Mouse (Mus musculus) intestine, embryonic 14.5 days (tissue): ENCODE data around the gene Pigv. TPM values are rescaled to one million over a fixed set of nuclear protein-coding genes. Genes with fewer than 3 reads are reported as not detected.
A peak's percentile ranks its signal among the peaks of the same experiment; 100 is the strongest.

Source experiments
- ATAC-seq: fragments of 200-750 bp; cut with Nextera tagmentation; replicated peaks from 2 replicates; pipeline ENCODE4 v1.8.0; 2017; ENCODE audit warnings: low read depth, moderate number of reproducible peaks, moderate TSS enrichment, moderate library complexity; ENCODE audit not compliant: low FRiP score, low TSS enrichment
- DNase-seq: peaks from one replicate; pipeline ENCODE4 v3.0.0-alpha.2; 2018; ENCODE audit warnings: low spot score
- H3K27ac ChIP-seq: fragments of 300-500 bp; sonication (generic); 2 replicates; pipeline ENCODE4 v1.5.1; 2014; ENCODE audit warnings: low read depth, mild to moderate bottlenecking, control low read depth
- H3K27me3 ChIP-seq: fragments of 300-500 bp; sonication (generic); replicated peaks from 2 replicates; pipeline ENCODE4 v1.6.1; 2014; ENCODE audit warnings: low read length, control low read depth; ENCODE audit not compliant: control insufficient read depth, insufficient read depth
- H3K36me3 ChIP-seq: fragments of 300-500 bp; sonication (generic); 2 replicates; pipeline ENCODE4 v1.6.1; 2014; ENCODE audit warnings: low read length, control low read depth; ENCODE audit not compliant: control insufficient read depth, insufficient read depth
- H3K4me1 ChIP-seq: fragments of 300-500 bp; sonication (generic); replicated peaks from 2 replicates; pipeline ENCODE4 v1.6.1; 2014; ENCODE audit warnings: low read length, control low read depth, mixed read lengths; ENCODE audit not compliant: control insufficient read depth, insufficient read depth
- H3K4me2 ChIP-seq: fragments of 300-500 bp; sonication (generic); 2 replicates; pipeline ENCODE4 v1.6.1; 2014; ENCODE audit warnings: low read length
- H3K4me3 ChIP-seq: fragments of 300-500 bp; sonication (generic); 2 replicates; pipeline ENCODE4 v1.5.1; 2014; ENCODE audit warnings: low read depth, low read length, control low read depth, mixed read lengths
- H3K9ac ChIP-seq: fragments of 300-500 bp; sonication (generic); 2 replicates; pipeline ENCODE4 v1.6.1; 2014; ENCODE audit warnings: mild to moderate bottlenecking, low read length
- H3K9me3 ChIP-seq: fragments of 300-500 bp; sonication (generic); 2 replicates; pipeline ENCODE4 v1.6.1; 2016; ENCODE audit warnings: low read length, control low read depth; ENCODE audit not compliant: control insufficient read depth
- WGBS: fragments of 180-500 bp; shearing (Covaris S2); extraction: QIAGEN DNeasy Blood & Tissue Kit; methylation state at CpG from one replicate; pipeline ENCODE4 v1.1.7; 2014; 5-methylcytosine and 5-hydroxymethylcytosine counted together
- polyA plus RNA-seq: library from polyadenylated mRNA; unstranded; fragments of >200 nt; fragmentation: Nextera tagmentation; extraction: Ambion mirVana; gene quantifications from 2 replicates; pipeline ENCODE4 v1.2.1, GENCODE M21; 2014

The Pigv gene
- polyA plus RNA-seq, 1 experiment from 2014 or later = 14.4 TPM

DNA sequence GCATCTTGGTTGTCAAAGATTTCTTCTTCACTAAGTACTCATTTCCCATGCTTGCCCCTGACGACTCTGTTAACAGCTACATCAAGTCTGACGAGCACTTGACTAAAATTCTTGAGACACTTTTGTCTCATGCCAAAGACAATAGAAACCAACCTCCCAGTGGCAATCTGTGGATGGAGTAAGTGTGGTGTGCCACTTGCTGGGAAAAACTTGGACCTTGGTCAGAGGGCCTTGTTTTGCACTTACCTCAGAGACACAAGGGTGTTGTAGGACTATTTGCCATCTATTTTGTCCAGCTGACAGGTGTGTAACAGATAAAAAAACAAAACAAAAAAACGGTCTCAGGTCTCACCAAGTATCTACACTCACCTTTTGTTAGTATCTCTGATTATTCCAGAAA is 3.7 kb upstream of the Pigv start:
- ATAC-seq (no peak), DNase-seq (no peak)
- peaks cover 28% of the 10 kb centered on the region for H3K4me1 ChIP-seq
- no peak overlapping the region for H3K4me3 ChIP-seq
- peaks cover 30% of the 10 kb centered on the region for H3K36me3 ChIP-seq
- peak overlapping the region; percentile 57; the same call in 1 of the 2 replicates for H3K27ac ChIP-seq
- H3K4me2 ChIP-seq = 0 out of 2 replicates have a peak overlapping the region, but pooled peaks have one; percentile 2
- H3K9ac ChIP-seq = no peak overlapping the region
- no peaks in the 10 kb centered on the region for H3K9me3 ChIP-seq
- H3K27me3 ChIP-seq = no peaks in the 10 kb centered on the region
- 24% methylated on average over 3 of the region's 3 CpGs for WGBS

DNA sequence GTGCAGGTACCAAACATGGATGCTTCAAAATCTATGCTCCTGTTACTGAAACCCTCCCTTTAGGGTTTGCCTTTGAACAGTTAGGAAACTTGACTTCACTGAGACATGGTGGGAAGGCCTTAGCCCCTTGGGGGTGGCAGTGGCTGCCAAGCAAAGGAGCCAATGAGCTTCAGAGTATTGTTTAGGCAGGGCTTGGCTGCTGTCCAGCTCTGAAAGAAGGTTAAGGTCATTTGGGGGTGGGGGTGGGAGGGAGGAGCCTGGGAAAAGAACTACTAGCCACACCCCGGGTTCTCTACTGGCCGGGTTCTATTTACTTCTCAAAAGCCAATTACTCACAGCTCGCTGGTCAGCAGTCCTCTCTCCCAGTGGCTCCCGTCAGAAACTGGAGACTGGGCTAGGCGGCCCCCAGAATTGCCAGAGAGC is 3.2 kb upstream of the Pigv start:
- no peak for ATAC-seq
- Histone ChIP-seq H3K4me1 (peaks cover 32% of the 10 kb centered on the region), H3K36me3 (peaks cover 24% of the 10 kb centered on the region), H3K27ac (peak overlapping the region; percentile 57; the same call in 1 of the 2 replicates), H3K27me3 (no peaks in the 10 kb centered on the region), H3K9me3 (no peaks in the 10 kb centered on the region), H3K9ac (0 out of 2 replicates have a peak overlapping the region, but pooled peaks have one; percentile 16), H3K4me2 (peak overlapping the region; percentile 2; the same call in 1 of the 2 replicates), H3K4me3 (no peak overlapping the region)
- peak; percentile 62 for DNase-seq
- WGBS = 2% methylated on average over 5 of the region's 5 CpGs

DNA sequence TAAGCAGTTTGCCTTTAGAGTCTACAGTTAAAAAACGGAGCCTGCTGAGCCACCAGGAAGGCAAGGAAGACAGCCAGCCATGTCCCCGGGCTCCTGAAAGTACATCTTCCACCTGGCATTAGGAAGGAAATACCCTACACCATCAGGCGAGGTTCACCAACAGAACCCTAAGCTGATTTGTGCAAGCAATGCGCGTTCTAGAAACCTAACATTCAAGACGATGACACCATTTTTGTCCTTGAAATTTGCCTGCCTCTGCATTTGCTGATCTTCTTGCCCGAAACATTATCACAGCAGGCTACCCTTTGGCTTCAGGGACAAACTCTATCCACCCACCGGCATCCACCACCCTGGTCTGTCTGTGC is 1.9 kb upstream of the Pigv start:
- H3K27me3 ChIP-seq = no peaks in the 10 kb centered on the region
- ATAC-seq (no peak), DNase-seq (no peak)
- 66% methylated on average over 8 of the region's 8 CpGs for whole genome bisulfite sequencing
- no peak overlapping the region for H3K9ac ChIP-seq
- peak overlapping the region; percentile 98; the same call in 1 of the 2 replicates for H3K27ac ChIP-seq
- peak overlapping the region; percentile 44 for H3K4me2 ChIP-seq
- no peaks in the 10 kb centered on the region for H3K9me3 ChIP-seq
- peaks cover 38% of the 10 kb centered on the region for H3K4me1 ChIP-seq
- peaks cover 11% of the 10 kb centered on the region for H3K36me3 ChIP-seq
- no peak overlapping the region for H3K4me3 ChIP-seq

DNA sequence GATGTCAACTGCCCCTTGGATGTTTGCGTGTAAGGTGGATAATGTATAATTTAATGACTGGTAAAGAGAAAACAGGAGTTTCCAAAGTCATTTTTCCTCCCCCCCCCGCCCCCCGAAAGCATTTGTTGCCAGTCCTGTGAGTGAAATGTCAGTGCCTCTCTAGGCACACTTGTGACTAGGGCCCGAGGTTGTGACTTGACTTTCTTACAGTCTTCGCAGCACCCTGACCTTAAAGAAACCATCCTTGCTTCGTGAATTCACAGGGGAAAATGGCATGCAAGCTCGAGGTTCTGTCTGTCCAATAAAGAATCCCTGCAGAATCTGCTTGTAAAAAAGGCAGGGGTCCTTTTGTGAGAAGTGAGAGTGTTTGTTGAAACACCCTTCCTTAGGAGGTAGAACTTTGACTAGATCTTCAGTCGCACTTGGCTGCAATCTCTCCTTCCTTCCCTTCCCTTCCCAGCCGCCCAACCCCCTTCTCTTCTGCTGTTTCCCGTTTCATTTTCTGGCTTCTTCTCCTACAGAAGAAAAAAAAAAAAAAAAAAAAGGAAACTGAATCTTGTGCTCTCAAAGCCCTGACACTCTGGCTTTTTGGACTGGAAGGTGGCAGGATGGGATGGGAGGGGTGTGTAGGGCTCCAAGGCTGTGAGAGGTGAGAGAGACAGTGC is 1.4 kb upstream of the Pigv start:
- ATAC-seq (no peak), DNase-seq (no peak)
- Histone ChIP-seq H3K4me1 (peaks cover 38% of the 10 kb centered on the region), H3K9ac (no peak overlapping the region), H3K4me3 (peak overlapping the region; percentile 57; the same call in 1 of the 2 replicates), H3K36me3 (peaks cover 9% of the 10 kb centered on the region), H3K27me3 (no peaks in the 10 kb centered on the region), H3K9me3 (no peaks in the 10 kb centered on the region), H3K4me2 (peak overlapping the region; percentile 44), H3K27ac (peak overlapping the region; percentile 98)
- WGBS = 26% methylated on average over 10 of the region's 10 CpGs

DNA sequence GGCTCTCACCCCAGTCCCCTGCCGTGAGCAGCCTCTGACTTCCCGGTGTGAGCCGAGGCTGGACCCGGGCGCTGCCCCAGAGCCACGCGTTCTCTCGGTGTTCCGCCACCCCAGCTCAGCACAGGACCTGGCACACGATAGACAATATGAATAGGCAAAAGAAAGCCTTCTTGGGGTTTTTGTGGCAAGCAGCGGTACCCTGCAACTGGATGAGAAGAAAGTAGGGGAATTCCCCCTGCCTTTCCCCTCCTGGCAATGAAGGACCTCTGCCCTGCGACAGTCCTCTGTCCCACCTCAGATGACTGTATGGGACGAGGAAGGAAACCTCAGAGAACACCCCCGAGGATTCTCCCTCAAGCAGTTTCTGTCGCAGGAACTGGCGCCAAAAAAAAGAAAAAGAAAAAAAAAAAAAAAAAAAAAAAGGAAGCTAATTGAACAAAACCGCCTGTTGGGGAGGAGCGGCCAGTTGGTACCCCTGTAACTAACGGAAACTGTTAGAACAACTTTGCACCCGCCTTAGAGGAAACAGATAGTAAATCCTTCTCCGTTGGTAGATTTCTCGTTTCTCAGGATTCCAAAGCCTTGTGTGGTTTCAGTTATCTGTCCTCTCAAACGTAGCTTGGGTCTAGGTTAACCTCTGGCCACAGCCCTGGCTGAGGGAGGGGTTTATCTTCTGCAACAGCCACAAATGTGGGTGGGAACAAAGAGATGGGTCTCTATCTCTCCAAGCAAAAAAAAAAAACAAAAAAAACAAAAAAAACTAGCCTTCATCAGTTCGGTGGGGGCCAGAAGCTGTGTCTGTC is 599 bp upstream of the Pigv start:
- H3K4me2 ChIP-seq = peak overlapping the region; percentile 44
- H3K36me3 ChIP-seq = peaks cover 6% of the 10 kb centered on the region
- H3K4me1 ChIP-seq = peaks cover 38% of the 10 kb centered on the region
- peak overlapping the region; percentile 98 for H3K27ac ChIP-seq
- H3K4me3 ChIP-seq = peak overlapping the region; percentile 57
- H3K9me3 ChIP-seq = no peaks in the 10 kb centered on the region
- peak overlapping the region; percentile 80 for H3K9ac ChIP-seq
- H3K27me3 ChIP-seq = no peaks in the 10 kb centered on the region
- ATAC-seq (peak; percentile 1; the same call in 1 of the 2 replicates), DNase-seq (no peak)
- under 1% methylated on average over 24 of the region's 24 CpGs for WGBS

DNA sequence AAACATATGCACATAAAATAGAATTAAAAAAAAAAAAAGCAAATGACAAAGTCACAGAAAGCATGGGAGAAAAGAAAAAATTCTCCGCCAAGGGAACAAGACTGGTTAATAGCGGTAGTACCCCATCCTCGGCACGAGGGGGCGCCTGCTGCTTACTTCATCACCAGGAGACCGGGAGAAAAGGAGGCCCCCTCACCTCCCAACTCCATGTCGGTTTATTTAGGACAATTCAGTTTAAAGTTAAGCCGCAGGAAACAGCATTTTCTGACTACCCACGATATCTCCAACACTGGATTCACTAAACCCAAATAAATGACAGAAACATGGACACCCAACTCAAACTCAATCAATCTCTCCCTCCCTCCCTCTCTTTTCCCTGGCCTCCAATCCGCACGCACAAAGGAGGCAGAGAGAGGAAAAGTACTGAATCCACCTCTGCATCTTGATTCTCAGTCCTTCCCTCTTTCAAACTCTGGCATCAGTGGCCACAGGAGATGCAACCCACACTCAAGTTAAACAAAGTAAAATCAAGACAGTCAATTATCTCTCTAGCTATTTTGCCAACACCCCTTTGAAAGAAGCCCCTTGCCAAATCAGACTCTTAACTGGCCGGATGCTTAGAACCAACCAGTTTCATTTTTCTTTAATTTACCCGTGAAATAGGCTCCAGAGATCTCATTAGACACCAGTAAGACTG is 1.1 kb downstream of the Pigv start:
- 3% methylated on average over 13 of the region's 13 CpGs for WGBS
- Histone ChIP-seq H3K4me1 (peaks cover 29% of the 10 kb centered on the region), H3K36me3 (peaks cover 18% of the 10 kb centered on the region), H3K9me3 (no peaks in the 10 kb centered on the region), H3K9ac (peak overlapping the region; percentile 80), H3K4me2 (peak overlapping the region; percentile 44), H3K27me3 (no peaks in the 10 kb centered on the region), H3K27ac (peak overlapping the region; percentile 98), H3K4me3 (peak overlapping the region; percentile 57)
- peak; percentile 92 for DNase-seq
- no peak for ATAC-seq

DNA sequence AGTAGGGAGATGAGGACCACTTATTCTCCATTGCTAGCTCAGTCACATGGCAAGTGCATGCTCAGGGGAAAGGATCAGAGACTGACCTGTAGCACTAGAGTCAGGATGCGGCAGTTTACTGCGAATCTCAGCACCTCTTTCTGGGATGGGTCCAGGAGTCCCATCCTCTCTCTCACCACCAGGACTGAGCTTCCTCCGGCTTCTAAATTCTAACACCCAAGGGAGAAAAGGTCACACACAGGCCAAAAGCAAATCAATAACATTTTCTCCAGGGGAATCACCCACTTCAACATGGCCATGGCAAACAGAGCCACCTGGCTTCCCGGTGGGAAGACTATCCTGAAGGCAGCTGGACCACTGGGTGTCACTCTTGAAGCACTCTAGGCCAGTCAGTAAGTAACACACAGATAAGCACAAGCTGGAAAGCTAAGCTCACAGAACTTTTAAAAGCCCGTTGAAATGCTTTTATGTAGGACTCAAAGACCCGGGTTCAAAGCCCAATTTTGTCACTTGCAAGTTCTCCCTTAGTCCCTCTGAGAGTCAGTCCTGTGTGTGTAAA is 2.7 kb downstream of the Pigv start:
- WGBS = 65% methylated on average over 6 of the region's 6 CpGs
- no peak overlapping the region for H3K4me3 ChIP-seq
- H3K4me1 ChIP-seq = peaks cover 24% of the 10 kb centered on the region
- no peaks in the 10 kb centered on the region for H3K9me3 ChIP-seq
- ATAC-seq (no peak), DNase-seq (no peak)
- peaks cover 23% of the 10 kb centered on the region for H3K36me3 ChIP-seq
- no peak overlapping the region for H3K27ac ChIP-seq
- no peak overlapping the region for H3K4me2 ChIP-seq
- H3K9ac ChIP-seq = no peak overlapping the region
- no peaks in the 10 kb centered on the region for H3K27me3 ChIP-seq

DNA sequence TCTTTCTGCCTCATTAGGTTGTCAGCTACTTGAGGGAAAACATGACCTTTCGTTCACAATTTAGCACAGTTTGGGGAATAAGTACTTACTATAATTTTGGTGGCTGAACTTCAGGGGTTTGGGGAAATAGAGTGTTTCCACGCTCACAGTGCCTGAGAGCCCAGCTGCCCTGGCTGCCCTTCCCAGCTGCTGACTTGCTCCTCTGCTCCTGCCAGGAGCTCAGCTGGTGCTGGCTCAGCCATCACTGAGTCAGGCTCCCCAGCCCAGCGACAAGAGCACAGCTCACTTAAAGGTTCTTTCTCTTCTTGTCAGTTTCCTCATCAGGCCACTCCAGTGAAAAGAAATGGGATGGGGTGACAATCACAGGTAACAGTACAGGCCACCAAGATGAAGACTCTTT is 3.9 kb downstream of the Pigv start:
- H3K27ac ChIP-seq = no peak overlapping the region
- ATAC-seq = no peak
- DNase-seq = no peak

More for the DNA sequence above, 3.9 kb downstream of the Pigv start:
- peaks cover 29% of the 10 kb centered on the region for H3K36me3 ChIP-seq
- 81% methylated on average over 3 of the region's 3 CpGs for WGBS
- peaks cover 18% of the 10 kb centered on the region for H3K4me1 ChIP-seq
- H3K9ac ChIP-seq = no peak overlapping the region
- H3K9me3 ChIP-seq = no peaks in the 10 kb centered on the region
- H3K27me3 ChIP-seq = no peaks in the 10 kb centered on the region
- no peak overlapping the region for H3K4me2 ChIP-seq
- H3K4me3 ChIP-seq = no peak overlapping the region
